Mouse (Mus musculus) urinary bladder, postnatal 36 days (tissue): Measurements from ENCODE around the gene Fbxw21.
A peak's percentile ranks its signal among the peaks of the same experiment; 100 is the strongest.
"Not testable (repeated sequence)": the region's sequence is repeated elsewhere in the genome, so short reads cannot be mapped to it uniquely, and the experiment has no call there.

Experiments used
- DNase-seq, 2 experiments: peaks; one replicate each; pipeline ENCODE4 v3.0.0; 2022; ENCODE audit warnings: low spot score in 2 of 2, mixed read lengths in 1 of 2

Gene Fbxw21

DNA sequence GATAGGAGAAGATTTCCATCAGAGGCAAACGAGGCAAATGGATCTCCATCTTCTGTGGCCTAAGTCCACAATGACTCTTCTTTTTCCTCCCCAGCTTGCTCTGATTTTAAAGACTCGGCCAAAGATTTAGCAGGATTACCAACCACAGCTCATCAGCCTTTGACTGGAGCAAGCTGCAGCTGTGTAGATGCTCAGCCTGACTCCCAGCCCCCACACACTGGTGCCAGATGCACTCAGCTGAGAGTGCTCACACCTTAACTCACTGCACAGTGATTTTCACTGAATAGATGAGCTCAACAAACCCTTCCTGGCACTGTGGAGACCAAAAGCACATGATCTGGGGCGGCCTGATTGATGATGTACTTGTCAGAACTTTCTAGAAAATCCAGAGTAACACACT lies at the start of gene Fbxw21:
TSS of gene Fbxw21 (minus strand) at position 101 of the 400 bp plus-strand sequence.
- no peak for DNase-seq

DNA sequence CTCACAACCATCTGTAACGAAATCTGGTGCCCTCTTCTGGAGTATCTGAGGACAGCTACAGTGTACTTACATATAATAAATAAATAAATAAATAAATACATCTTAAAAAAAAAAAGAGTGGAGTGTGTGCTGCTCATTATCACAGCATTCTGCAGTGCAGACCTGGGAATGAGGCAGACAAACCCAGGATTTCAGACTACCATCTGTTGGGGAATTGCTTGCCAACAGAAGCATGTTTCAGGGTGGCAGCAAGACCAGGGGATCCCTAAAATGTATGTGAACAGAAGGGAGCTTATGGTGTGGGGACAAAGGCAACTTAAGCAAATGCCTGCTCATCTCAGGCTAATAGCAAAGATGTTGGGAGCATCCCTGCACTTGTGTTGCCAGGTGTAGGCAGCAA lies 39.5 kb upstream of the Fbxw21 start:
- not testable (repeated sequence) for DNase-seq

DNA sequence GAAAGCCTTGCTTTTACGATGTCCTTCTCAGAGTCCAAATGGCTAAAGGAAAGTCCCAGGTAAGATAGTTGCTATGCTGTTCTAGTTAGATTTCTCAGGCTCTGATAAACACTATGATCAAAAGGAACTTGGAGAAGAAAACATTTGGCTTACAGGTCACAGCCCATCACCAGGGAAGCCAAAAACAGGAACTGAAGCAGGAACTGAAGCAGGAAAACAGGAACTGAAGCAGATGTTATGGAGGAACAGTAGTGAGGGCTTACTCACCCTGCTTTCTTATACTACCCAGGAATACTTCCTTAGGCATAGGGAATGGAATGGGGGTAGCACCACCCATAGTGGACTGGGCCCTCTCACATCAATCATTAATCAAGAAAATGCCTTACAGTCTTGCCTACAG lies 38.5 kb upstream of the Fbxw21 start:
- DNase-seq, result no peak

DNA sequence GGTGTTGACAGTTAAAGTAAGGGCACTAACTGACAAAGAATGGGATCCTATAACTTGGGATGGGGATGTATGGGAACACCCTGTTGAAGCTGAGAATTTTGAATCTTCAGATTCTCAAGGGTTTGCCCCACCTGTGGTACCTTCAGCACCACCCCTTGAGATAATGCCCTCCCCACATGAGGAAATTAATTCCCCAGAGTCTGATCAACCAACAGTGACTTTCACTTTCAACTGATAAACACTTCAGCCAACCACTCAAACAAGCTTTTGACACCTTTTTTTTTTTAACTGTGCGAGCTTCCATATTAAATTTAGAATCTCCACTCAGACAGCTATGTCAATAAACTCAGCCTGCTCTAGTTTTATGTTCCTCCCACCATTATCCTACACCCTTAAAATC lies 37.5 kb upstream of the Fbxw21 start:
- no peak for DNase-seq

DNA sequence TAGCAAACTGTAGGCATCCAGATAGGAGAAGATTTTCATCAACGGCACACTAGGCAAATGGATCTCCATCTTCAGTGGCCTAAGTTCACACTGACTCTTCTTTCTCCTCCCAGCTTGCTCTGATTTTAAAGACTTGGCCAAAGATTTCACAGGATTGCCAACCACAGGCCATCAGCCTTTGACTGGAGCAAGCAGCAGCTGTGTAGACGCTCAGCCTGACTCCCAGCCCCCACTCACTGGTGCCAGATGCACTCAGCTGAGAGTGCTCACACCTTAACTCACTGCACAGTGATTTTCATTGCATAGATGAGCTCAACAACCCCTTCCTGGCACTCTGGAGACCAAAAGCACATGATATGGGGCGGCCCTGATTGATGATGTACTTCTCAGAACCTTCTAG lies 34.0 kb upstream of the Fbxw21 start, which contains the start of gene Fbxw13:
TSS of gene Fbxw13 (minus strand) at position 101 of the 400 bp plus-strand sequence.
- DNase-seq, result not testable (repeated sequence)

DNA sequence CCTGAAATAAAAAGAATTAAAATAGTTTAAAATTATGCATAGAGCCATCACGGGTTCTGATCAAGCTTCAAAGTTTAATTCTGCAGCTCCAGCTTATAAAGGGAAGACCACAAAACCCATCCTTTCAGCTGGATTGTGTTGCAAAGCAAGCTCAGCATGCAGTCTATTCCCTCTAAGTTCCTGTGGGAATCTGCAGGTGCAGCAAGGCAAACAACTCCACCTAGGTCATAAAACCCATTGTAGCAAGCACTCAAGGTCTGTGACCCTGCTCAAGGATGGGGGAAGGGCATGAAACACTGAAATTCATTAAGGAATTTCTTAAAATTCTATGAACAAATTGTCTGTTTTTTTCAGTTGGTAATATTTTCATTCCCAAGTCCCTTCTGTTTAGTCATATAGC lies 15.4 kb upstream of the Fbxw21 start:
- no peak for DNase-seq

DNA sequence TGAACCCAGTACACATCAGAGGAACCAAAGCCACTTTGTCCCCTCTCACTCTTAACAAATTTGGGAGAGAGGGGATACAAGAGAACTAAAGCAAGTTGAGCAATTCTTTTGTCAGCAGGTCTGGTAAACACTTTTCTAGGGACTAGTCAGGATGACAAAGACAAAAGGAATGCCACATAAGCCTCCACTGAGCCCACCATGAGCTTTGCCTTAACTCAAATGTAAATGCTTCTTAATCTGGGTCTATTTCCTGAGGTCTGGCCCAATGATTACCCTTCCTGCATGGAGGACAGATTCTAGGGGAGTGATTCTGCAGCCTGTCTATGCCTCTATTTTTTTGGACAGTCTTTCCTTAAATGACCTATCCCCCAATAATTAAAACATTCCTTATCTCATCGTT lies 14.5 kb upstream of the Fbxw21 start:
- DNase-seq, result no peak

DNA sequence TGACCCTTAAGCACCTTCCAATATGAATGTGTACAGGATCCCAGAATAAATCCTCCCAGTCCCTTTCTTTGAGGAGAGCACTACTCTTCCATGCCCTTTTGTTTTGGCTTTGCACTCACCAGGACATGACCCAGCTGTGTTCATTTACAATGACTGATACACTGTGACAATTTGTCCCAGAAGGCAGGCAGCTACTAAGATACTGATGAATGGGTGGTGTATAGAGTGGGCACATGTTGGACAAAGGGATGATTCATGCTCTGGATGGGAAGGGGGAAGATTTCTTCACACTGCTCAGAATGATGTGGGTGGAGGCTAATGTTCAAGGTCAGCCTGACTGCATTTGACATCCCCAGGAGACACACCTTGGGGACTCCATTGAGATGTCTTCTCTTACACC lies 5.5 kb upstream of the Fbxw21 start:
- DNase-seq, result no peak

DNA sequence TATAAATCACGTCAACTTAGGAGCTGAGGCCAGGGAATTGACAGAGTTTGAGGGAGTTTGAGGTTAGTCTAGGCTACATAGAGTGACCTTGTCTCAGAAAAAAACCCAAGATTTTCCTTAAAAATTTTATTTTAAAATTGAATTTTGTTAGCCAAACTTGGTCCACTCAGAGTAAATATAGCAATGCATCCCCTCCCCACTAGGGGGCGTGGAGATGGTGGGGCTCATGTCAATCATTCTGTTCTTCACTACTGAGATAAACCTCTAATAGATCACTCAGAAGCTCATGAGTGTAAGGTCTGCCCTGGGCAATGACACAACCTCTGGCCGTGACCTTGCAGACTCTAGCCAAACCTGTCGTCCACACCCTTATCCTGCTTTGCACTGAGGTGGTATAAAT lies 21.4 kb downstream of the Fbxw21 start:
- not testable (repeated sequence) for DNase-seq

DNA sequence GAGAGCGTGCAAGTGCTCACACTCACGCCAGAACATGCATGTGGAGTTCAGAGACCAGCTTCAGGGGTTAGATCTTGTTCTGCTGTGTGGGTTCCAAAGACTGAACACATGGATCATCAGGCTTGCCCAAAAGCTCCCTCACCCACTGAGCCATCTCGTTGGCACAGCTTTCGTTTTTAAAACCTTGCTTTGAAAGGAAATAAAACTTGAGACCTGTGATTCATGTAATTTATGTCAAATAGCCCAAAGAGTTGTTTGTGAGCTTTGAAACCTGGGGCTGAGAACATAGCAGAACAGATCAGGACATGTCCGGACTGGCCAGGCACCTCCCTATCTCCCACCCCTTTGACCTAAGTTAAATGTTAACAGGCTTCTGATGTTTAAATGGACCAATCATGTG lies 31.8 kb downstream of the Fbxw21 start:
- no peak for DNase-seq

DNA sequence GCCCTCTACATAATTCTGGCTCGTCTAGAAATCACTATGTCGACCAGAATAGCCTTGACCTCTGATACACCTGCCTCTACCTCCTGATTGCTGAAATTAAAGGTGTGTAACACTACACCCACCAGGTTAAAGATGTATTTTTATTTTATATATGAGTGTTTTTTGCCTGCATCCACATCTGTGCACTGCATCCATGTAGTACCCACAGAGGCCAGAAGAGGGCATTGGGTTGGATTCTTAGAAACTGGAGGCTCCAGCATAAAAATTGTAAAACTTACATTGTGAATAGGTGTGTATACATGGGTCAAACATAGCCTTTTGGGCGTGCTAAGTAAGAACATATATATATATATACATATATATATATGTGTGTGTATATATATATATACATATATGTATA lies 33.6 kb downstream of the Fbxw21 start:
- no peak for DNase-seq

DNA sequence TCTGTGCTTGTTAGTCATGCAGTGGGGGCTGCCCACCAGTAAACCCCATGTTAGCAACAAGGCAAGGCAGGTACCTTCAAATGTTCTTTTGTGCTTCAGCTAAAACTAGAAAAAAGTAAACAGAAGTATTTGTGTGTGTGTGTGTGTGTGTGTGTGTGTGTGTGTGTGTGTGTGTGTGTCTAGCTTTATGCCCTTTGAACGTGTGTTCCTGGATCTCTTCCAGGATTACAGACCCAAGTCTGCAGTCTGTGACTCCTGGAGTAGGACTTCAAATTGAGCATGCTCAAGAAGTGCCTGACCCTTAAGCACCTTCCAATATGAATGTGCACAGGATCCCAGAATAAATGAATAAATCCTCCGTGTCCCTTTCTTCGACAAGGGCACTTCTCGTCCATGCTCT lies 34.8 kb downstream of the Fbxw21 start:
- DNase-seq, result no peak

DNA sequence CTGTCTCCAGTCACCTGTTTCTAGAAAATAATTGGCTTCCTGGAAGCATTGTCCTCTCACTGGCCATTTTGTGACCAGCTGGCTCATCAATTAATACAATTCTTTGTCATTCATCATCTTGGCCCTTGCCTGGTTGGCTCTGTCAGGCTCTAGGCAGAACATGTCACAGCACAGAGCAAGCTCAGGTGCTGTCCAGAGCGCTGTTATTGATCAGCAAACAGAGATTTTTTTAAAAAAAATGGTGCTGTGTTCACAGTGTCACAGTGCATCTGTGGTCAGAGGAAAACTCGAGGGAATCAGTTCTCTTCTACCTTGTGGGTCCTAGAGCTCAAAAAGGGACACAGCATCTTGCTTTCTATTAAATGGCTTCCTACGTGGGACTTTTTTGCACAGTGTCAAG lies 36.4 kb downstream of the Fbxw21 start:
- DNase-seq, result no peak

DNA sequence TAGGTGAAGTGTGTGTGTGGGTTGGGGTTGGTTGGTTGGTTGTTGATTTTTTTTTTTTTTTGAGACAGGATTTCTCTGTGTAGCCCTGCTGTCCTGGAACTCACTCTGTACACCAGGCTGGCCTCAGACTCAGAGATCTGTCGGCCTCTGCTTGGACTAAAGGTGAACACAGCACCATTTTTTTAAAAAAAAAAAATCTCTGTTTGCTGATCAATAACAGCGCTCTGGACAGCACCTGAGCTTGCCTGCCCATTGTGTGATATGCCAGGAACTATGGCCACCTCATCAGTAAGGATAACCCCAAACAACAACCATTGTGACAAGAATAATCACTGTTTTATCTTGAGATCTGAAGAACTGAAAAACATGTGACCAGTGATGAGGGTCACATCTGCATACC lies 36.8 kb downstream of the Fbxw21 start:
- DNase-seq, result no peak

DNA sequence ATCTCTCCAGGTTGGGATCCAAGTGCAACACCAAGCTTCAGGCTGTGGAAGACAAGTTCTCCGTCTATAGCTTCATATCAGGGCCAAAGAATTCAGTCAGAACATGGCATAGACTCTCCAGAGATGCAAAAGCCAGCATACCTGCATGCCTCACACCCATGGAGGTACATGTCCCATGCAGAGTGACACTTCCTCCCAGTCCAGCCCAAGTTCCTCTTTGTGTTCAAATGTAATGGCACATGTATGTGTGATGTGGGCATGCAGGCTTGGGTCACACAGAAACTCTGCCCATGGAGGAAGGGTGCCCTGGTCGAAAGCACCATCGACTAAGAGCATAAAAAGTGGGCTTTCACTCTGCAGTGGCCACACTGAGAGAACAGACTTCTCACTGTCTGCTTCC lies 37.7 kb downstream of the Fbxw21 start:
- no peak for DNase-seq

DNA sequence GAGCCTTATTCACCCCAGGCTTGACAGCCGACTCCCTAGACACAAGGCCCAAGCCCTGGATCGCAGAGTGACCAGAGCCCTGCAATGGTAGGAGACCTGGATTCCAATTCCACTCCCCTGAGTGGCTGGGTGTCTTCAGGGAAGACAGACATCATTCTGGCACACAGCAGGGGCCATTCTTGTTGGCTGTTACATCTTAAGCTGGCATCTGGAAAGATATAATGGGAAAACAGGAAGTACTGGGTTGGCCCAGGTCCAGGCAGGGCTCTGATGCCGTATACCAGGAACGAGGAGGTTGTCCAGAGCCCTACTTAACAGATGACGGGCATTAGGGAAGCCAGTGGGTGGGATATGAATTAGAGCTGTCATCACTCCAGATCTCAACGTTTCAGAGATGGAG lies 38.6 kb downstream of the Fbxw21 start:
- DNase-seq, result no peak

DNA sequence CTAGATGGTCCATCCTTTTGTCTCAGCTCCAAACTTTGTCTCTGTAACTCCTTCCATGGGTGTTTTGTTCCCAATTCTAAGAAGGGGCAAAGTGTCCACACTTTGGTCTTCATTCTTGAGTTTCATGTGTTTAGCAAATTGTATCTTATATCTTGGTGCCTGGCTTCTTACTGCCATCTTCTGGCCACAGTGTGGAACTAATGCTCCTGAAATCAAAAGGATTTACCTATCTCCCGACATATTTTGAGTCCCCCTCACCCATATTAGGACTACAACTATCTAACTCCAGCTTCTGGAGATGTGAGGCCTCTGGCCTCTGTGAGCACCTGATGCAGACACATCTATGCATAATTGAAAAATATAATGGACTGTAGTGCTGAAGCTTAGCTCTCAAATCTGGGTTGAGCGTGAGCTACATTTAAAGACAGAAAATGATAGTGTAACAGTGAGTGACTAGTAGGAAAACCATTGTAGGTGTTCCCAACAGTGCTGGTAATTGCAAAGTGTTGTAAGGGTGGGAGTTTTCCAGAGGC lies 39.2 kb downstream of the Fbxw21 start:
- DNase-seq, result no peak

DNA sequence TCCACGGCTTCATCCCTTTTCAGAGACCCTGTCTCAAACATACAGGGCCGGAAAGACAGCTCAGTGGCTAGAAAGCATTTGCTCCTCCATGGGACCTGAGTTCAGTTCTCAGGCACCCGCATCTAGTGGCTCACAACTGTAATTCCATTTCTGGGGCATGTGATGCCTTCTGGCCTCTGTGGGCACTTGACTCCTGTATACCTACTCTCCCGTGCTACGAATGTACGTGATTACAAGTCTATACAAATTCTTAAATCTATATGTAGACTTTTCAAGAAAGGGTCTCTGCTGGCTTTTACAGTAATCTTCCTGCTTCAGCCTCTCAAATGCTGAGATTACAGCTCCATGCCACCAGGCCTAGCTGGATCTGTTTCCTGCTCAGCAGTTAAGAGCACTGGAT lies 40.9 kb downstream of the Fbxw21 start:
- DNase-seq, result no peak

DNA sequence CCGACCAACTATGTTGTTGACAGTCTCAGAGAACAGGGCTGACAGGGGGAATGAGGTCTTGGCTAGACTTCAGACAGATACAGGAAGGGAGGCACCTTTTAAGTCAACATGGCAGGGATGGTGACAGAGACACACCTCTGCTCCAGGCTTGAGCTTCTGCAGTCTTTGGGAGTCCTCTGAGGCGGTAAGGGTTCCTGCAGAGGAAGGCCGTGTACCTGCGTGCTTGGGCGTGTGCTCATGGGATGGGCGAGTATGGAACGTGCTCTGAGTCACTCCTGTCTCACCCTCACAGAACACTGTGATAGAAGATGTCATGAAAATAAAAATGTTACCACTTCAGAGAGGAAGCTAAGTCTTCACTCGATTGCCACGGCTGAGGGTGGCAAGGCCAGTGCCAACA lies 42.3 kb downstream of the Fbxw21 start:
- DNase-seq, result no peak

DNA sequence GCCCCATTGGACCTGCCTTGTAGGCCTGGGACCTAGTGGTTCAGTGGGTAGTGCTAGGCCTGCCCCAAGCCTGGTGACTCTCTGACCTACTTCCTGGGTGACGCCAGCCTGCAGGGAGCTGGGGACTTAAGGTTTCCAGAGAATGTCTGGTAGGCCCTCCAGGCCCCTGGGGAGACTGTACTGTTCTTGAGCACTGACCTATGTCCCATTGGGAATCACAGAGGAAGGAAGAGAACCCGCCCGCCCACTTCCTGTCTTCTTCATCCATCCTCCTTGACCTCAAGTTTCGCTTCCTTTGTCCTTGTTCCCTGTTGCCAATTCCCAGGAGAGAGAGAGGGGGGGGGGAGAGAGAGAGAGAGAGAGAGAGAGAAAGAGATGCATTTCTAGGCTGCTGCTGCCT lies 43.7 kb downstream of the Fbxw21 start:
- DNase-seq, result no peak

DNA sequence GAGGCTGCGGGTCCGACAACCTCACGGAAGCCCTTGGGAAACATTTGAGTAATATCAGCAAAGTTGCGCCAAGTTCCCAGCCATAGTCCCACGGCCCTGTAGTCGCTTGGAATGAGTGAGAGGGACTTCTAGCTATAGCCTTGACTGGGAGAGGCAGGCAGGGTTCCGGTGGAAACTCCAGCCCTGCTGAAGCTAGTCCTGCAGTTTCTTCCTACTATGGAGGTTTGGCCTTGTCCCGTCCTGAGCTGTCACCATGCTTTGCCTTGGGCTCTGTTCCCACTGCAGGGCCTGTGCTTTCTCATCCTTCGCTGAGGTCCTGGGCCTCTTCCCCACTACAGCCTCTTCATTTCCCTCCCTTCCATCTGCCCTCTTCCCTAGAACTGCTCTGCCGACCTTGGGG lies 45.6 kb downstream of the Fbxw21 start:
- no peak for DNase-seq

DNA sequence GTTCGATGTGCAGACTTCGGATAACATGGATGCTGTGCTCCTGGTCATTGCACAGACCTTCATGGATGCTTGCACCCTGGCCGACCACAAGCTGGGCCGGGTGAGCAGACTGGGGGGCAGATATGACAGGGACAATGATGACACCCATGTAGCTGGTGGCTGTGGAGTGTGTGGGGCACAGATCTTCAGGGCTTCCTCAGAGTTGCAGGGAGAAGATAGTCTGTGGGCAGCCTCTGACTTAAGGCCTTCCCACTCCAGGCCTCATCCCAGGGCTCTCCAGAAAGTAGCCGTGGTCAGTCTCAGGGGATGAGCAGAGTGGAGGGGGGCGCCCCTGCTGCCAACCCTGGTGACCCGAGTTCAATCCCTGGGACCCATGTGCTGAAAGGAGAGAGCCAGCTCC lies 47.0 kb downstream of the Fbxw21 start:
- no peak for DNase-seq

DNA sequence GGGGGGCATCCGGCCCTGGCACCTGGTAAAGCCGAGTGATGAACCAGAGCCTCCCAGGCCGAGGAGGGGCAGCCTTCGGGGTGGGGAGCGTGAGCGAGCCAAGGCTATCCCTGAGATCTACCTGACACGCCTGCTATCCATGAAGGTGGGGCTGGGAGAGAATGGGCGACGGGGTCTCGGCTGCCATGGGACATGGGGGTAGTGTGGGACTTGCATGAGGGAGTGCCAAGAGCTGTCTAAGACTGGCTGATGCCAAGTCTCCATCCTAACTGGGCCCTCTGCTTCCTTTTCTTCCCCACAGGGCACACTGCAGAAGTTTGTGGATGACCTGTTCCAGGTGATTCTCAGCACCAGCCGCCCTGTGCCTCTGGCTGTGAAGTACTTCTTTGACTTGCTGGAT lies 47.6 kb downstream of the Fbxw21 start:
- DNase-seq, result peak in 1 of 2 experiments; percentile 0

DNA sequence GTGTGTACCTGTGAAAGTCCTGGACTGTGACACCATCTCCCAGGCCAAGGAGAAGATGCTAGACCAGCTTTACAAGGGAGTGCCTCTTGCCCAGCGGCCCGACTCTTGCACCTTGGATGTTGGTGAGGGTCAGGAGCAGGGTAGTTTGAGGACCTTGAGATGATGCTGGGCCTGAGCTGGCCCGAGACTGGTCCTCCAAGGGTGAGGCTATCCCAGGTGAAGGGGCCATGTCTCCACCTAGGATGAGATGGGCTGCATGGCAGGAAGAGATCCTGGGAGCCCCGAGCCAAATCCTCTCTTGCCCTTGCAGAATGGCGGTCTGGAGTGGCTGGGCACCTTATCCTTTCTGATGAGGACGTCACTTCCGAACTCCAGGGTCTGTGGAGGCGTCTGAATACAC lies 48.5 kb downstream of the Fbxw21 start:
- peak in 1 of 2 experiments; percentile 0 for DNase-seq

DNA sequence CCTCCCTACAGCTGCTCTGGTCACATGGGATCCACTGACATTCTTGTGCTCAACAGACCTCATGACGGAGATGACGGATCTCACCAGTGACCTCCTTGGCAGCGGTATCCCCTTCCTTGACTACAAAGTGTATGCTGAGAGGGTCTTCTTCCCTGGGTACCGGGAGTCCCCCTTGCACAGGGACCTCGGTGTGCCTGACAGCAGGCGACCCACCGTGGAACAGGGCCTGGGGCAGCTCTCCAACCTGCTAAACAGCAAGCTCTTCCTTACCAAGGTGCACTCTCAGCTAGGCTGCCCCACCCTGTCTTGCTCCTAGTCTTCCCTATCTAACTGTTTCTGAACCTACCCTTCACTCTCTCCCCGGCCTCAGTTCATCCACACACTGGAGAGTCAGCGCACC lies 50.2 kb downstream of the Fbxw21 start:
- DNase-seq, result no peak
